Mouse (Mus musculus) gastrocnemius, postnatal 25 days (tissue): ENCODE data around the gene Serinc5. TPM values are rescaled to one million over a fixed set of nuclear protein-coding genes. Genes with fewer than 3 reads are reported as not detected.

Source experiments
- DNase-seq: peaks from one replicate; pipeline ENCODE4 v3.0.0; 2022
- total RNA-seq, 2 experiments: library from RNA; stranded (reverse); gene quantifications; 1 replicate in 1 of 2; 2 replicates in 1 of 2; pipeline ENCODE4 v1.2.3; 2021

The Serinc5 gene
- total RNA-seq, 2 experiments from 2014 or later, result 5.5 to 6.5 TPM

DNA sequence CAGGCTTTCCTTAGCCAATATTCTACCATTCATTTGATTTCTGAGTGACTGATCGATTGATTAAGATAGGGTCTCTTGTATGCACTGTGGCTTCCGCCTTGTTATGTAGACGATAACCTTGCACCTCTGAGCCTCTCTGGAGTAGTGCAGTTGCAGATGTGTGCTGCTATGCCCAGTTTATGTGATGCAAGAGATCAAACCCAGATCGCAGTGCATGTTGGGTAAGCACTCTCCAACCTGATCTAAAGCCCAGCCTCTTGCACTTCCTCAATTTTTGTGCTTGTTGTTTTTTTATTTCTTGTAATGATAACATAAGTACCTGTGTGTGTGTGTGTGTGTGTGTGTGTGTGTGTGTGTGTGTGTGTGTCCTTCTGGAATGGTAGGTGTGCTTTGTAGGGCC, 132.0 kb downstream of the Serinc5 start:
- DNase-seq, result no peak

DNA sequence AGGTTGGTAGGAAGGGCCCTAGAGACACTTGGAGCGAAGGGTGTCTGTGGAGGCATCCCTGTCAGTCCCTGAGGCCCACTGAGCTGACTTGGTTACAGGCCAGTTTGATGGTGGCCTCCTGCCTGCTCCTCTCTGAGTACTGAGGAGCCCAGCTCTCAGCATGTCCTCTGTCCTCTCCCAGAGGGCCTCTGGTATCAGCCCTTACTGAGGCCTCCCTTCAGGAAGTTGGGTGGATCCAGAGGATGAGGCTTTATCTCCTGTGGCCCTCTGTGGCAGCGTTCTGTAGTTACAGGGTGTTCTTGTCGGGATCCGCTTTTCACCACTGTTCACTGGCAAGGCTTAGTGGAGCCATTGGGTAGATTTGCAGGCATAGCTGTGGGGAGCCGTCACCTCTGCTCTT, 132.4 kb downstream of the Serinc5 start:
- no peak for DNase-seq

DNA sequence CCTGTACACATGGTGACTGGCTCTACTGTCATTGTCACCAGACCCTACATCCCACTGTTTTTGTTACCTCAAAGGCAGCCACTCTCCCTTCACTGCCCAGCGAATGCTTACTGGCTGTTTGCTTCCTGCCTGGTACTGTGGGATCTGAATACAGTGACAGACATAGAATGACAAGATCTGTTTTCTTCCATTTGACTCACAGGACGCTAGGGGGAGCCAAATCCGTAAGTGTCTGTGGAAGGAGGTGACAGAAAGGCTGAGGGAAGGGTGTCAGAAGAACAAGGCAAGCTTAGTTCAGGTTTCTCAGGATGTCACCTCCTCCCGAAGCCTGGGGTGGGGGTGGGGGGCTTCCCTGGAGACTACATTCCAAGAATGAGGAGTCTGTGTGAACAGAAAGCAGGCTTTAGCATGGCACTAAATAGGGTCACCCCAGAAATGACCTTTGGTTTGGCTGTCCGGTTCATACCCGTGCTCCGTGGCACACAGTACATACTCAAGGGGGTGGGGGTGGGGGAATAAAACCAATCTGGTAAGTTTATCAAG, 140.2 kb downstream of the Serinc5 start:
- peak; percentile 41 for DNase-seq

DNA sequence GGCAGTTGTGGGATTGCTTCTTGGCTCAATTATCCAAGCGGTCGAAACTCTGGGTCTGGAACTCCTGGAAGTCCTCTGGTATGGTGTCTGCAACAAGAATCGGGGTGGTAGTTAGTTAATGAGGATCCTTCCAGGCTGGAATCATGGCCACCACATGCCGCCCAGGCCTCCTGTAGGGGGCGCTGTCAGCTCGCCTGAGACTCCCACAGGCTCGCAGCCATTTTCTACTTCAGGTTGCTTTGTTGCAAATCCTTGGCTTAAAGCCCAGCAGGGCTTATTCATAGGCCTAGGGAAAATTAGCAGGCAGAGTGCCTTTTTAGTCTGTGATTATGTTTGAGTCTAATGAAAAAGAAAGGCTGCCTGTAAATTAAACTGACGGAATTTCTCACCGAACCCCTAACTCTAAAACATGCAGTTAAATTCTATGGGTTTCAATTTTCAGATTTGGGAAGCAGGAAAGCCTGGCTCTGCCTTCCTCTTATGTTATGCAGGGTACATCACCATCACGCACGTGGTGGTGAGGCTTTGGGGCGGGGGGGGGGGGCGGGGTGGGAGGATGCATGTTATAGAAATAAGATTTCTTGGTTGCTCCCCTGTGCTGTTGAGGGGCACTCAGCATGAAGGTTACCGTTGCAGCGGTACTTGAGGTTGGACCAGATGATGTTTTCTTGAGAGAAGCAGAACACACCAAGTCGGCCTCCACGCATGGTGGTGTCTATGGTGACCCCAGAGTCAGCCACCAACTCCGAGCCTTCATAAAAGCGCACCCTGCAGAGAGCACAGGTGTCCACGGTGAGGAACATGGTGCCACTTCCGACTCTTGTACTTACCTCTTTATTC, 141.1 kb downstream of the Serinc5 start:
- DNase-seq, result peak; percentile 83

DNA sequence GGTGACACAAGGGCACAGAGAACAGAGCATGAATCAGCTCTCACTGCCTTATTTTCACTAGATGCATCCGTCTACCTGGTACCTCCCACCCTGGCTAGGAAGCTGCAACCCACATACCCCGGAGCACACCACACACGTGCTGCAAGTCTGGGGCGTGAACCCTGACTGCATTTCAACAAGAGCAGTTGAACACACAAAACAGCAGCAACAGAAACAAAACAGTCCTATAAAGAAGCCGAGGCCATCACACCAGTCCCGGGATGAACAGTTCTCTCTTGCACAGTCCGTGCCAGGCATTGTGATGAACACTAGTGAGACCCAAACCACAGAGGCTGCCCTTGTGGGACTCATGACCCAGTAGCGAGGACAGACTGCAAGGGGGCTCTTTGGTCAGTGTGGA, 142.8 kb downstream of the Serinc5 start:
- DNase-seq, result no peak

DNA sequence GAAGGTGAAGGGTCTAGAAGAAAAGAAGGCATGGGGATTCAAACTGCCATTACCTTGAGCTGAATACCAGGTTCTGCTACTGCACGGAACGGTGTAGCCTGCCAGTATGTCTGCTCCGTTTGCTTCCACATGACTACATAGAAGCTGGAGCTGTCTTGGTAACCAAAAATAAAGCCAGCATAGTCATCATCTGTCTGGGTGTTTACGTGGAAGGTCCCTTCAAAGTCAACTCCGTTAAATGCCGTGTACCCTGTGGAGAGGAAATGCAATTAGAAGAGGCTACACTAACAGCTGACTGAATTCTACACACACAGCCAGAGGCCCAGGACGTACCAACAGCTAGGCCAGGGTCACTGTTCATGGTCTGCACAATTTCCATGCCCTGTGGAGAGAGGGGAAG, 144.1 kb downstream of the Serinc5 start:
- DNase-seq, result no peak

DNA sequence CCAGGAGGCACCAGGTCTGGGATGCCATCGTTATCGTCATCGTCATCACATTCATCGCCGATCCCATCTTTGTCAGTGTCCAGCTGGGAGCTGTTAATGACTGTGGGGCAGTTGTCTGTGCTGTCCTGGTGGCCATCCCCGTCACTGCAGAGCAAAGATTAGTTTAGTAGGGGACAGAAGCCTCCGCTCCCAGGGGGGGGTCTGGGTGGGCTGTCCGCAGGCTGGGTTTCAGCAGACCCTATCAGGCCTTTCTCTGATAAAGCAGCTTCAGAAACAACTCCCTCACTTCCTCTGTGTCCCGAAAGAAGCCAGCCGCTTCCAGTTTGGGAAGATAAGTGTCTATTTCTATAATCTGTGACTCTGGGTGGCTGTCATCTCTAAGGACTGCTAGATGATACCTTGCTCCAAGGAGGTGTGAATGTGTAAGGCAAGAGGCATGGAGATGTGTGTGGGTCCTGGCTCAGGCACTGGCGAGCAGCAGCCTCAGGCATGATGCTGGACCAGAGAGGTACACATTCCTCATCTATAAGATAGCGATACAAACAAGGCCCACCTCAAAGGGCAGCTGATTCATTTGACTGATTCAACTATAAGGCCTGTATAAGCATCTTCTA, 147.2 kb downstream of the Serinc5 start:
- DNase-seq, result no peak

DNA sequence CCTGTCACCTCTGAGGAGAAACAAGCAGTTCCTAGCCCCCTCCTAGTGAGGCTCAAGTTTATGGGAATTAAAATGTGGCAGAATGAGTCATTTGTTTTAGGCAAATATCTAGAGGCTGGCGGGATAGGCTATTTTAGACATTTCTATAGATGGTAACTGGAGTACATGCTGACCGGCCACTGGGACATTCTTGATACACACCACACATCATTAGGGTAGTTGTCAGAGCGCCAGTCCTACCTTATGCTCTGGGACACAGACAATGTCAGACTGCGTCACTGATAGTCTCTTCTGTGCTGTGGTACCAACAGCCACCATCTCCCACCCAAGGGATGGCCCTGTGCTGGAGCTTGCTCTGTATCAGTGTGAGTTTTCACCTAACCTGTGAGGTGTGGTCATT, 148.2 kb downstream of the Serinc5 start:
- no peak for DNase-seq

DNA sequence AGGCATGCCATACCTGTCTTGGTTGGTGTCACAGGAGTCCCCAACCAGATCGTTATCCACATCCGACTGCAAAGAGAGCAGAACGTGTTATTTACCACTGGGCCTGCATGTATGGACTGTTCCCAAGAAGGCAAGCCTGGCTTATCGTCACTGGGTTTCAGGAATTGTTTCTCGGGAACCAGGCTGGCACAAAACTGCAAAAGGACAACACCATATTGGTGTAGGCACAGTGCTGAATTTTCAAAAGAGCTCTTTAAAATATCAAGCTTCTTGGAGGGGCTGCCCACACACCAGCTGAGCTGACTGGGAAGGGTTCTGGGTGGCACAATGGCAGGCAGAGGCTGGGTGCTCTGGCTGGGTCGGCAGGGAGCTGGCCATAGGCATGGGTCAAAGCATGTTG, 149.6 kb downstream of the Serinc5 start:
- DNase-seq, result no peak

Other genes starting within 250 kb of the Serinc5 start
- not detected for gene Ankrd34b, start 185.2 kb upstream of the Serinc5 start, total RNA-seq
- gene Fam151b, start 127.1 kb upstream of the Serinc5 start, total RNA-seq, result 1 to 10 TPM; 2.0 to 2.4 TPM
- gene Zfyve16, start 80.2 kb upstream of the Serinc5 start, total RNA-seq, result 1 to 10 TPM; 8.6 to 8.7 TPM
- gene Spz1, start 34.9 kb upstream of the Serinc5 start, total RNA-seq, result not detected
- gene Thbs4, start 183.7 kb downstream of the Serinc5 start, total RNA-seq, result 100 to 1,000 TPM in 1 of 2 experiments, 10 to 100 TPM in 1; 64.9 to 112 TPM
- gene Mtx3, start 233.7 kb downstream of the Serinc5 start, total RNA-seq, result 1 to 10 TPM; 3.2 to 4.4 TPM